Mouse (Mus musculus) retina, embryonic 14.5 days (tissue): ENCODE measurements around the gene Spred2.
A peak's percentile ranks its signal among the peaks of the same experiment; 100 is the strongest.
"Not testable (repeated sequence)": the region's sequence is repeated elsewhere in the genome, so short reads cannot be mapped to it uniquely, and the experiment has no call there.

Experiments
- DNase-seq: peaks from one replicate; pipeline ENCODE4 v3.0.0-alpha.2; 2015; ENCODE audit warnings: low spot score

Spred2 gene

DNA sequence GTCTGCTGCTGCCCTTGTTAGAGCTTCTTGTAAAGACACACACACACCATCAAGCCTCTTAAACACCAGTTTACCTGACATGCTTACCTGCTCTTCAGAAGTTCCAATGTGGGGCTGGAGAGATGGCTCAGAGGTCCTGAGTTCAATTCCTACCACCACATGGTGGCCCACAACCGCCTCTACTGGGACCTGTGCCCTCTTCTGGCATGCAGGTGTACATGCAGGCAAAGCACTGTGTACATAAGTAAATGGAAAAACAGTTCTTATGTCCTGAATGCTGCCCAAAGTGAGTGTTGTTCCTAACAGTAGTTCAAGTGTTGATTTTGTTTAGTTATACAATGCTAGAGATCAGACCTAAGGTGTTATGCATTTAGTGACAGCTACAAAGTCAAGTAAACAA, 132.0 kb downstream of the Spred2 start:
- DNase-seq, result no peak

DNA sequence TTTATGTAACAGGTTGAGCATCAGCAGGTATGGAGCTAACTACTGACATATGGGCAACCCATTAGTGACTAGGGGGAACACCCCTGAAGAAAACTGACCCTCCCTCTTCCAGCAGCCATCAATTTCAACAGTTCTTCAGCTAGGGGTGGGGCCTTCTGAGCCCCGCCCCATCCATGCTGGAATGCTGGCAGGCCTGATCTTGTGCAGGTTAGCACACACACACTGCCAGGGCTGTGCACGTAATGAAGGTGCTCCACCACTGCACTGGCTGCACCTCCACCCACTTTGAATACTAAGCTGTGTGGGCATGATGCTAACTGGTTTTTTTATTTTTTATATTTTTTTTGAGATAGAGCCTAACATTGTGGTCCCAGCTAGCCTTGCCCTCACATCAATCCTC, 133.3 kb downstream of the Spred2 start:
- DNase-seq, result no peak

DNA sequence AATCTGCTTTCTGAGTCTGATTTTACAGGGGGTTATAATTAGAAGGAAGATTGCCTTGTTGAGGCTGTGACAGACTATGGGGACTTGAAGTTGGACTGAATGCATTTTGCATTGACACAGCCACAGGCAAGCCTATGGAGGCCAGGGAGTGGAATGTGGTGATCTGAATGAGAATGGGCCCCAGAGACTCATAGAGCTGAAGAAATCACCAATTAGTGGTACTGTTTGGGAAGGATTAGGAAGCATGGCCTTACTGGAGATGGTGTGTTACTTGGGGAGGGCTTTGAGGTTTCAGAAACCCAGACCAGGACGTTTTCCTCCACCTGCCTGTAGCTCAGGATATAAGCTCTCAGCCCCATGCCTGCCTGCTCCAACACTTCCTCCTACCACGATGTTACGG, 135.6 kb downstream of the Spred2 start:
- no peak for DNase-seq

DNA sequence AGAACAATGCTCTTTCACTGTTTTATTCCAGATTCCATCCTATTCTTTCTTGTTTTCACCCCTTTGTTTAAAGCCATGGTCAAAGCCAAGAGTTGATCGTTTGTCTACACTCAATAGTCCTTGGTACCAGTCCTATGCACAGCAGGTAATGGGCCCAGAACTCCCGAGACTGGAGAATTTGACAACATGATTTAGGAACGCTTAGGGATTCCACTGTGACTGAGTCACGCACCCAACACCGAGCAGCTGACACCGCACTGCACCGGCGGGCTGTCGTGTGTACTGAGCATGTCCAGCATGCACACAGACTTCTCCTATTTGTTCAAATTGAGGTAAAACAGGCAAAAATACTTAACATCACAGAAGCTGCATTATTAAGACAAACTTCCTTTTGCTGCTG, 138.6 kb downstream of the Spred2 start:
- not testable (repeated sequence) for DNase-seq

DNA sequence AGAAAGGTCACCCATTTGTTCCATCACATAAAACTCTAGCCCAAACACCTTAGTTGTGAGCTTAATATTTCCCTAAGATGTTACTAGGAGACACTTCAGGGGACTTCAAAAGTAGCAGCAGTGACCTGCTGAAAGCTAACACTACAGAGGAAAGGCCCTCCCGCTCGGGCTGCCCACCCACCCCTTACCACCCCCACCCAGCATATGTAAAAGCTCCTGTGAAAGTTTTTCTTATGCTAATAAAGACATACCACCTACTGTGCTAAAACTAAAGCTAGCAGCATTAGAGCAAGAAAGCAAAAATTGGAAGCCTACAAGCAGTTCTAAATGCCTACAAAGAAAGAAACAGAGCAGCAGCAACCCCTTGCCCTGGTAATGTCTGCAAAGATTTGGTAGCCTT, 139.9 kb downstream of the Spred2 start:
- DNase-seq, result not testable (repeated sequence)

DNA sequence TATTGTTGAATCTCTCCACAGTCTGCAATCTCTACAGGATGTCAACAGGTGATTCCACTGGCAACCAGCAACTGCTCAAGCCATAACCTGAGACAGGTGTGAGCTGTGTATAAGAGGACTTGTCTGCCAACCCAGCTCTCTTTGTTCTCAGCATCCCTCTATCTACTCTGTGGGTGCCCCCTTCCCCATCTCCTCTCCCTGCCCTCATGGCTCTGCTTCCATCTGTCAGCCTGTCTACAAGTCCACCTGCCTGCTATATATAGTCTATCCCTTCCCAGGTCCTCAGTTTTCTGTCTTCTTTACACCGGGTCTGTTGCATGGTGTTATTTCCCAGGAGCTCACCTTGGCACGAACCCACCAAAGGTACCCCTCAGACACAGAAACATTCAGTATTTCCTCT, 140.8 kb downstream of the Spred2 start:
- no peak for DNase-seq

DNA sequence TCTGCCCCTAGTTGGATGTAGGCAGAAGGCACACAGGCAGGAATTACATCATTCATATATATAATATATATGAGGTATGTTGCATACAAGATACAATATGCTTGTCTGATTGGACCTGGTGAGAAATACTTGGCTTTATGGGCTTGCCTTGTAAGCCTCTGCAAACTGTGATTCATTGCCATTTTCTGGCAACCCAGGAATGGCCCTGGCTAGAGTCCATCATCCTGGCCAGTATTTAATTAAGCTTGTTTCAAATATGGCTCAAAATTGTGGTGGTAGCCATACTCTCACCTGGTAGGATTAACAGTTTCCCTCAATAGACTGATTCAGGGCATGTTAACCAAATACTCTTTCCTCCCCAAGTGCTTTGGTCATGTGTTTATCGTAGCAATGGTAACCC, 141.9 kb downstream of the Spred2 start:
- no peak for DNase-seq

DNA sequence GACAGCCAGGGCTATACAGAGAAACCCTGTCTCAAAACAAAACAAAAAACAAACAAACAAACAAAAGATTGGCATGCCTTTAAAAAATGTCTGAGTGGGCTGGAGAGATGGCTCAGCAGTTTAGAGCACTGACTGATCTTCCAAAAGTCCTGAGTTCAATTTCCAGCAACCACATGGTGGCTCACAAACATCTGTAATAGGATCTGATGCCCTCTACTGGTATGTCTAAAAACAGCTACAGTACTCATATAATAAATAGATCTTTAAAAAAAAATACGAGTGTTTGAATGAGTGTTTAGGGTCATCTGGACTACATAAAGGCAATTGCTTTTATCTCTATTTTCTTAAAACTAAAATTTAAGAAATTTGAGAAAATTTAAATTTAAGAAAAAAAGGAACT, 143.3 kb downstream of the Spred2 start:
- no peak for DNase-seq

DNA sequence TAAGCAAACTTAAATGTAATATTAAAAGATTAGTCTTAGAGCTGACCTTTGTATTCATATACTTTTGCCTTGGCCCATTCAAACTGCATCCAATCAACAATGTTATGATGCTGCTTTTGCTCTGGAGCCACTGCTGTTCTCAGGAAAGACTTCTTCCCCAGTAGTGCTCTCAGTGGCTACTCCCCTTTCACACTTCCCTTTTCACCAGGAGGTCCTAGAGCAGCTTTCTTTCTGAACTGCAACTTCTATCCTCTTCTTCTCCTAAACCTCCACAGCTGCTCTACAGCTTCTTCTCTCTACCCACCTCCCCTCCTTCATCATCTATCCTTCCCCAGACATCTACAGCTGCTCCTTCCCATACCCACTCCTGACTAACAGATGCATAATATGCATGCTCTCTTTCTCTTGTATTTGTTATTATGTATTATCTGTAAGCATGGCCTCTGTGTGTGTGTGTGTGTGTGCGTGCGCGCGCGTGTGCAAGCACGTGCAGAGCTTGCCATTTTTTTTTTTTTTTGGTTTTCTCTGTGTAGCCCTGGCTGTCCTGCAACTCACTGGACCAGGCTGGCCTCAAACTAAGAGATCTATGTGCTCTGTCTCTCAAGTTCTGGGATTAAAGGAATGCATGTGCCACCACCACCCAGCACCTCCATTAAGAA, 144.3 kb downstream of the Spred2 start:
- no peak for DNase-seq

DNA sequence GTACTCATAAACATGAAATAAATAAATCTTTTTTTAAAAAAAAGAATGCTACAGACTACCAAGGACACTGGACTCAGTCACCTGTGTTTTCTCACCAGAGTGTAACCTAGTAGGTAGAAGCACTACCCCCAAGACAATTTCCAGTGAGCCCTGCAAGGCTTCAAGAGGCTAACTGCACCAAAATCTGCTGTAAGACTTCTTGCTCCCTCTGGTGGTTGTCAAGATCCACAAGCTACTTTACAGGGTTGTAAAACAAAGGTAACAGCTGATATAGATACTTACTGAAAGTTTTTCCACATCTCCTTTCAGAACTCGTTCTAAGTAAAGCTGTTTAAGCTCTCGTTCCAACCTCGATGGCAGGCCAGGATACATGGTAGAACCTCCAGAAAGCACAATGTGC, 148.0 kb downstream of the Spred2 start:
- peak; percentile 69 for DNase-seq

DNA sequence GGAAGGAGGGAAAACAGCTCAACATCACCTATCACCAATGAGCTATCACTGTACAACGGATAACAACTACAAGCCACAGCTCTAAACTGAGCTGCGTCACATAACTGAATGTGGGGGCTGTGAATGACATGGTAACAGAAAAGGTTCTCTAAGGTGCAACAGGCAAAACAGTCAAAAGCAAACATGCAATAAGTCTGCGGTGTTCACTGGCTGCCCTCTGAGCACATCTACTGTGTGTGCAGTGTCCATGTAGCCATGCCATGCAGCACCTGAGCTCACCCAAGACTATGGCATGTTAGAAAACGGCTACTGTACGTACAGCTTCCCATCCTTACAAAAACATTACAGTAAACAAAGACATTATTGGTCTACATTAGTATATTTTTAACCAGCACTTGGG, 148.7 kb downstream of the Spred2 start:
- no peak for DNase-seq
